Mouse (Mus musculus) myocyte (in vitro differentiated cells): ENCODE results near the gene Ptrh2.

Experiments used
- MAX ChIP-seq: IDR thresholded peaks from one replicate; pipeline ENCODE4 v1.6.1; 2011; ENCODE audit warnings: low read depth, mild to moderate bottlenecking, control low read depth
- POLR2A ChIP-seq: IDR thresholded peaks from one replicate; pipeline ENCODE4 v1.6.1; 2011; ENCODE audit warnings: low read depth, mild to moderate bottlenecking, control low read depth, moderate library complexity; ENCODE audit not compliant: insufficient read length
- POLR2AphosphoS2 ChIP-seq: IDR thresholded peaks from one replicate; pipeline ENCODE4 v1.6.1; 2011; ENCODE audit warnings: low read depth, control low read depth; ENCODE audit not compliant: insufficient read length
- TCF12 ChIP-seq: IDR thresholded peaks from one replicate; pipeline ENCODE4 v1.6.1; 2011; ENCODE audit warnings: mild to moderate bottlenecking, control low read depth; ENCODE audit not compliant: poor library complexity, insufficient read depth, severe bottlenecking
- USF1 ChIP-seq: IDR thresholded peaks from one replicate; pipeline ENCODE4 v1.6.1; 2011; ENCODE audit warnings: low read depth, mild to moderate bottlenecking, control low read depth, moderate library complexity

DNA sequence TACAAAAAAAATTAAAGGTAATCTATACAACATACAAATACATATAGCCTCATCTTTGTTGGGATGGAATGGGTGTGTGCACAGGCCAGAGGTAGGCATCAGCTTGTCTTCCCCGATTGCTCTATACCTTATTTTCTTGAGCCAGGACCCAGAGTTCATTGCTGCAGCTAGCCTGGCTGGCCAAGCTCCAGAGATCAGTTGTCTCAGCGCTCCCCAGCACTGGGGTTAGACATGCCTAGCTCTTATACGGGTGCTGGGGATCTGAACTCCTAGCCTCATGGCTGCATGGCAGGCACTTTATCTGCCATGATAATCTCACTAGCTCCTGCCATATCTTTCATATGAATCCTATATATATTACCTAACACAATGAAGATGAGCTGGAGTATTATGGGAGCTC is 15.6 kb upstream of the Ptrh2 start:
- TF ChIP-seq POLR2A (no peak), TCF12 (no peak), POLR2AphosphoS2 (no peak), USF1 (no peak), MAX (no peak)
